Mouse (Mus musculus) CD4-positive naive resting alpha-beta T cell, adult 76 days (primary cell): Measurements from ENCODE around the gene Esr1. TPM values are rescaled to one million over a fixed set of nuclear protein-coding genes. Genes with fewer than 3 reads are reported as not detected.

Experiments used
- total RNA-seq: library from RNA; stranded (reverse); gene quantifications from one replicate; pipeline ENCODE4 v1.2.4, GENCODE M21; 2023

Gene Esr1
- 3.2 TPM for total RNA-seq

DNA sequence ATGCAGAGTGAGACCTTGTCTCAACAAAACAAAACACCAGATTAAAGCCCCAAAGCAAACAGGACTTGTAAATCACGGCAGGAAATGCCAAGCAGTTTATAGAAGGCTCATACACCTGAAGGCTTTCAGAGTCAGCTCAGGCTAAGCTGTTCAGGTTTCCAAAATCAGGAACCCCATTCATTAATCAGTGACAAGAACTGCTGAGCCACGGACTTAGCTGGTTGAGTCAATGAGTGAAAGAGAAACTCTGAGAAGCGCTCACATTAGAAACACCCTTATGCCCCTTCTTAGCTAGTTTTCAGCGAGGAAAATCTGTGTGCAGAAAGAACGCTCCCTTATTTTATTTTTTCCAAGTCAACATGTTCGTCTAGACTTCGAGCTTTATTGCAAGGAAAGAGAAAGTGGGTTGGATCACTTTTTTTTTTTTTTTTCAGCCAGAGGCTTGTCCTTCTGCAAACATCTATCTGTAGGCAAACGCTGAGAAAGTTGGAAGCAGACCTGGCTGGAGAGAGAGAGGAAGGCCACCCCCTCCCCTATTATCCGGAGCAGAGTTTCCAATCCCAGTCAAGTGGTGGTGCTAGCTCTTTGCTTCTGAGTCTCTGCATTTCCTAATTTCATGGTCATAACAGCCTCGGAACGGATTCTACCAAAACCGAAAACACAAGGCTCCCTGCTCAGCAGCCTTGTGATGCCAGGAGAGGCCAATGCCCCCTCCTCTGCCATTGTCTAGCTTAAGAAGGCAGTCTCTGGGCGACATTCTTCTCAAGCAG is at the start of gene Esr1:
Gene Esr1, plus strand, starts transcription at position 208 of the 770 bp plus-strand sequence.

Other genes with a start within 250 kb of the Esr1 start
- gene Zbtb2, start 223.5 kb upstream of the Esr1 start, total RNA-seq, result 32.3 TPM
- gene Rmnd1, start 179.2 kb upstream of the Esr1 start, total RNA-seq, result 44.5 TPM
- gene Armt1, start 179.1 kb upstream of the Esr1 start, total RNA-seq, result 14.0 TPM
- gene Ccdc170, start 129.1 kb upstream of the Esr1 start, total RNA-seq, result 0.53 TPM